Mouse (Mus musculus) midbrain, embryonic 13.5 days (tissue): ENCODE results near the gene Rora. TPM values are rescaled to one million over a fixed set of nuclear protein-coding genes. Genes with fewer than 3 reads are reported as not detected.

Experiments
- ATAC-seq: fragments of 200-750 bp; cut with Nextera tagmentation; 2 replicates; pipeline ENCODE4 v1.8.0; 2017; ENCODE audit warnings: mild to moderate bottlenecking, moderate TSS enrichment, moderate library complexity
- H3K27ac ChIP-seq: fragments of 300-500 bp; sonication (generic); 2 replicates; pipeline ENCODE4 v1.5.1; 2015; ENCODE audit warnings: inconsistent platforms, mild to moderate bottlenecking, moderate library complexity
- H3K27me3 ChIP-seq: fragments of 300-500 bp; sonication (generic); 2 replicates; pipeline ENCODE4 v1.6.1; 2015; ENCODE audit warnings: mild to moderate bottlenecking, inconsistent platforms
- H3K36me3 ChIP-seq: fragments of 300-500 bp; sonication (generic); 2 replicates; pipeline ENCODE4 v1.6.1; 2015; ENCODE audit warnings: mild to moderate bottlenecking, inconsistent platforms
- H3K4me1 ChIP-seq: fragments of 300-500 bp; sonication (generic); replicated peaks from 2 replicates; pipeline ENCODE4 v1.6.1; 2015; ENCODE audit warnings: inconsistent platforms
- H3K4me2 ChIP-seq: fragments of 300-500 bp; sonication (generic); replicated peaks from 2 replicates; pipeline ENCODE4 v1.6.1; 2015; ENCODE audit warnings: moderate library complexity, mild to moderate bottlenecking, inconsistent platforms
- H3K4me3 ChIP-seq: fragments of 300-500 bp; sonication (generic); replicated peaks from 2 replicates; pipeline ENCODE4 v1.5.1; 2015; ENCODE audit warnings: mild to moderate bottlenecking, inconsistent platforms
- H3K9ac ChIP-seq: fragments of 300-500 bp; sonication (generic); replicated peaks from 2 replicates; pipeline ENCODE4 v1.6.1; 2015; ENCODE audit warnings: mild to moderate bottlenecking, inconsistent platforms
- H3K9me3 ChIP-seq: fragments of 300-500 bp; sonication (generic); 2 replicates; pipeline ENCODE4 v1.6.1; 2016; ENCODE audit warnings: mild to moderate bottlenecking, inconsistent platforms
- WGBS: fragments of 180-500 bp; shearing (Covaris S2); methylation state at CpG from one replicate; pipeline ENCODE4 v1.1.7; 2015; 5-methylcytosine and 5-hydroxymethylcytosine counted together
- polyA plus RNA-seq: library from polyadenylated mRNA; unstranded; fragments of >200 nt; fragmentation: Nextera tagmentation; extraction: Ambion mirVana; gene quantifications from 2 replicates; pipeline ENCODE4 v1.2.1, GENCODE M21; 2015

Gene Rora
- polyA plus RNA-seq, 1 experiment from 2014 or later, result 21.0 TPM

DNA sequence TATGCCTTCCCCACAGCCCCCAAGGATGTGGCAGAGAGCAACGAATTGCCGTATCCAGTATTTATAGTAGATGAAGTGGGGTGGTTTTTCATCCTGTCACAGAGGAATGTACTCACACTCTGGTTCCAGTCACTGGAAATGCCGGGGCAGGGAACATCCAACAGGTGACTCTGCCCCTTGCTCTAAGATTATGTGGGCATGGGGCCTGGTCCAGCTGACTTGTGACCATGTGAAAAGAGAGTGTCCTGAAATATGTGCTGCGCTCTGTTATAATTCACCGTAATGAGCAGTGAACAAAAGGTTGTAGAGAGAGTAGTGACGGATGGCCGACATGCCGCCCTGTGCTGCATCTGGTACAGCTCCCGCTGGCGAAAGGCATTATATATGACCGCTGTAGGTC lies 282.0 kb downstream of the Rora start:
- no peaks in the 10 kb centered on the region for H3K36me3 ChIP-seq
- no peaks in the 10 kb centered on the region for H3K27me3 ChIP-seq
- no peak overlapping the region for H3K4me3 ChIP-seq
- no peak overlapping the region for H3K4me2 ChIP-seq
- WGBS, result 96% methylated on average over 11 of the region's 11 CpGs
- 0 out of 2 replicates have a peak, but pooled peaks cover 5% of the 10 kb centered on the region for H3K9me3 ChIP-seq
- no peak for ATAC-seq
- no peaks in the 10 kb centered on the region; the same call in 1 of the 2 replicates for H3K4me1 ChIP-seq
- no peak overlapping the region for H3K9ac ChIP-seq
- no peak overlapping the region for H3K27ac ChIP-seq

DNA sequence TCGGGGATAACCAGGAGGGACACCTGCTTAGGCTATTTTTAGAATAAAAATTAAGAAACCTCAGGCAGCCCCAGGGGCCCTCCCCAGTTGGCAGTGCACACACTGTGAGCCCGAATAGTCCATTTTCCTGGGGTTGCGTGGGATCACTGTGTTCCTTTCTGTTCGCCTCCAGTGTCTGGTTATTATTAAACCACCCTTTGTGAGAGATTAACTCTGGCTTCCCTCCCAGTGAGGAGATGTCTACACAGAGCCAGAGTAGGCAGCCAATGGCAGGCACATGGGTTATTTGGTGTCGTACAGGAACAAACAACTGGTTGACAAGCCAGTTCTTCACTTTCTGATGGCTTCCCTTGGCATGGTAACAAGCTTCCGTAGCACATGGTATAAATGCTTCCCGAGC lies 287.5 kb downstream of the Rora start:
- Histone ChIP-seq H3K4me2 (no peak overlapping the region), H3K4me1 (no peaks in the 10 kb centered on the region), H3K36me3 (no peaks in the 10 kb centered on the region), H3K4me3 (no peak overlapping the region), H3K9ac (no peak overlapping the region), H3K27ac (no peak overlapping the region), H3K27me3 (no peaks in the 10 kb centered on the region; the same call in 1 of the 2 replicates), H3K9me3 (0 out of 2 replicates have a peak, but pooled peaks cover 5% of the 10 kb centered on the region)
- no peak for ATAC-seq
- WGBS, result 67% methylated on average over 7 of the region's 7 CpGs

DNA sequence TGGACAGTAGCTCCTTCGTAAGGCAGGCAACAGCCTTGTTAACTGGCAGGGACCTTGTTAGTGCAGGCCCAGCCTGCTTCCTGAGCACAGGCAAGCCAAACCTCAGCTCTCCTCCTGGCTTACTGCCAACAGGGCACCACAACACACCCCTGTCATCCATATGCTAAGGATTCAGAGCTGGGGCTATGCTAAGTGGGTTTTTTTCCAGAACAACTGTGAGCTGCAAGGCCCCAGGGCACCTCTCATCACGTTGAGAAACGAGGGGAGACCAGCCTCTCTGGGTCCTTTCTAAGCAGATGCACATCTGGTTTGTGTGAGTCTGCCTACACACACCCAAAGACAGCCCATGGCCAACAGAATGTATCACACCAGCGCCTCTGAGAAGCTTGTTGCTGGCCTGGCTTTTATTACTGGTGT lies 289.0 kb downstream of the Rora start:
- Histone ChIP-seq H3K4me1 (0 out of 2 replicates have a peak, but pooled peaks cover 2% of the 10 kb centered on the region), H3K4me3 (no peak overlapping the region), H3K4me2 (no peak overlapping the region), H3K36me3 (no peaks in the 10 kb centered on the region), H3K27ac (no peak overlapping the region), H3K27me3 (no peaks in the 10 kb centered on the region; the same call in 1 of the 2 replicates), H3K9me3 (no peaks in the 10 kb centered on the region), H3K9ac (no peak overlapping the region)
- ATAC-seq, result no peak
- 74% methylated on average over 4 of the region's 4 CpGs for WGBS

DNA sequence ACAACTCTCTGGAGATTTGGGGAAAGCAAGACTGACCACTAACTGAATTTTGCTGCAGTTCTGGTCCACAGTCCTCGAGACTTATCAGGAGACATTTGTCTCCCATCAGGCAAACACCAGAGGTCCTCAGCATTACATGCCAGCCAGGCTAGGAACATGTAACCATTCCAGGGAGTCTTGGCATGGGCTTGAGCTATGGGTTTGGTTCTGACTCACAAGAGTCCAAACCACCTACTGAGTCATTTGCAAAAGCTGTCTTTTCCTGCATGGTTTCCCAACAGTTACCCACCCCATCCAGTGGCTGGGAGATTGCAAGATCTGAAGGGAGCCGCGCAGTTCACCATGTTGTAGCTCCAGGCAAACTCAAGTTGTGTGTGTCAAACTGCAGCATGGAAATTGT lies 290.4 kb downstream of the Rora start:
- no peak overlapping the region for H3K4me2 ChIP-seq
- no peak overlapping the region for H3K9ac ChIP-seq
- H3K9me3 ChIP-seq, result no peaks in the 10 kb centered on the region
- WGBS, result 95% methylated on average over 3 of the region's 3 CpGs
- no peak overlapping the region for H3K27ac ChIP-seq
- H3K4me1 ChIP-seq, result 0 out of 2 replicates have a peak, but pooled peaks cover 7% of the 10 kb centered on the region
- no peaks in the 10 kb centered on the region; the same call in 1 of the 2 replicates for H3K27me3 ChIP-seq
- H3K4me3 ChIP-seq, result no peak overlapping the region
- ATAC-seq, result no peak
- no peaks in the 10 kb centered on the region for H3K36me3 ChIP-seq

DNA sequence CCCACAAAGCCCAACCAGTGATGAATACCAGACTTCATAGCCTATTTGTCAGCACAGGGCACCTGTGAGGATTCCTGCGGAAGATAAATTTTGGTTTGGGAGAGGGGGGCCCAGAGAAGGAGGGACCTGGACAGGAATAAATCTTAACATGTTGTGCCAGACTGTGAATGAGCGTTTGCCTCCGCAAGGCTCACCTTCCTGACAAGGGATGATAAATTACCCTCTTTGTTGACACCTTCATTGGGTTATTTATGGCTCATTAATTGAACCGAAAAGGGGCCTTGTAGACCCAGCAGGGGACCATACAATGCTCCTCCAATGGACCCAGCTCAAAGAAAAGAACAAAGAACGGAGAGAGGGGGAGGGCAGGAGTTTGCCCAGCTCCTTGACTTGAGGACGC lies 294.1 kb downstream of the Rora start:
- Histone ChIP-seq H3K4me3 (no peak overlapping the region), H3K36me3 (no peaks in the 10 kb centered on the region), H3K4me2 (no peak overlapping the region), H3K27ac (no peak overlapping the region), H3K4me1 (0 out of 2 replicates have a peak, but pooled peaks cover 7% of the 10 kb centered on the region), H3K27me3 (no peaks in the 10 kb centered on the region; the same call in 1 of the 2 replicates), H3K9ac (no peak overlapping the region), H3K9me3 (no peaks in the 10 kb centered on the region)
- 16% methylated on average over 6 of the region's 6 CpGs for WGBS
- no peak for ATAC-seq

DNA sequence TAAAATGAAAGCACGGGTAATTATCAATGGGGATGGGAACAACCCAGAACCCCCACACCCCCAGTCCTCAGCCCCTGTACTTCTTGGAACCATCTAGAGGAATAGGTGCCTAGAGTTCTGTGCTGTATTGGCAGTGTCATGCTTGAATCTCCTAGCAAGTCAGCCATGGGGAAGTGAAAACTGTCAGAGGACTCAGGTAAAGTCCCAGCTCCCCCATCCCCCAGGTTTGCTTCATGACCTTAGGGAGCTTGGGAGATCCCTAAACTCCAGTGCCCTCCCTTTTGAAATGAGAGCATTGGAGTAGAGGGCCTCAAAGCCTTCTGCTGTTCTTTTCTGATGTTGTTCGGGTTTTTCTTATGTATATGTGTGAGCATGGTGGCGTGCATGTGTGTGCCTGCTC lies 294.6 kb downstream of the Rora start:
- 65% methylated on average over 3 of the region's 3 CpGs for WGBS
- no peaks in the 10 kb centered on the region for H3K36me3 ChIP-seq
- H3K4me1 ChIP-seq, result 0 out of 2 replicates have a peak, but pooled peaks cover 7% of the 10 kb centered on the region
- H3K4me2 ChIP-seq, result no peak overlapping the region
- ATAC-seq, result no peak
- no peak overlapping the region for H3K27ac ChIP-seq
- H3K9me3 ChIP-seq, result no peaks in the 10 kb centered on the region
- H3K9ac ChIP-seq, result no peak overlapping the region
- H3K27me3 ChIP-seq, result no peaks in the 10 kb centered on the region; the same call in 1 of the 2 replicates
- no peak overlapping the region for H3K4me3 ChIP-seq

DNA sequence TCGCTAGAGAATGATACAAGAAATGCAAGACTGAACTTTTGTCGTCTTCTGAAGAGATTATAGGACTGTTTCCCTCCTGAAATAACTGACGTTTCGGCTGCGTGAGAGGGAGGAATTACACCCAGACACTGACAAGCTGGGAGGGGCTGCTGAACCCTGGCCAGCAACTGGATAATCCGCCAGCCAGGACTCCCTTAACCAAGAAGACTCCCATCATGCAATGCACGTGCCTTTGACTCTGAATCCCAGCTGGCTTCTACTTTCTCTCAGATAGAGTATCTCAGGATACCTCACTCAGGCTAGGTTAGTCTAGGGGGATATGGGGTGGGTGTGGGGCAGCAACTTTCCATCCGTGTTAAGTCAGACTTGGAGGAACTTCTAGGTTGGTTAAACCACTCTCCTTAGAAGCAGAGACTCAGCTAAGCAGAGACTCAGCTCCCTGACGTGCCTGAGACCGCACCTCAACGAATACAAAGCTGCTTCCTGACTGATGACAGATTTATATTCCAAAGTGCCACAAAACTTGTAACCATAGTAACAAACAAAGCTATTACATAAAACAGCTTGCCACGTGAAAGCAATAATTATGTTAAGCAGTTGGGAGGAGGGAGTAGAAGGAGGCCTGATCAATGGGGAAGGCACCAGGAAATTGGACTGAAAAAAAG lies 302.8 kb downstream of the Rora start:
- Histone ChIP-seq H3K9ac (no peak overlapping the region), H3K36me3 (no peaks in the 10 kb centered on the region), H3K4me2 (no peak overlapping the region), H3K4me3 (no peak overlapping the region), H3K27me3 (no peaks in the 10 kb centered on the region), H3K9me3 (no peaks in the 10 kb centered on the region), H3K27ac (no peak overlapping the region), H3K4me1 (peaks cover 5% of the 10 kb centered on the region; the same call in 1 of the 2 replicates)
- ATAC-seq, result no peak
- WGBS, result 45% methylated on average over 12 of the region's 12 CpGs

DNA sequence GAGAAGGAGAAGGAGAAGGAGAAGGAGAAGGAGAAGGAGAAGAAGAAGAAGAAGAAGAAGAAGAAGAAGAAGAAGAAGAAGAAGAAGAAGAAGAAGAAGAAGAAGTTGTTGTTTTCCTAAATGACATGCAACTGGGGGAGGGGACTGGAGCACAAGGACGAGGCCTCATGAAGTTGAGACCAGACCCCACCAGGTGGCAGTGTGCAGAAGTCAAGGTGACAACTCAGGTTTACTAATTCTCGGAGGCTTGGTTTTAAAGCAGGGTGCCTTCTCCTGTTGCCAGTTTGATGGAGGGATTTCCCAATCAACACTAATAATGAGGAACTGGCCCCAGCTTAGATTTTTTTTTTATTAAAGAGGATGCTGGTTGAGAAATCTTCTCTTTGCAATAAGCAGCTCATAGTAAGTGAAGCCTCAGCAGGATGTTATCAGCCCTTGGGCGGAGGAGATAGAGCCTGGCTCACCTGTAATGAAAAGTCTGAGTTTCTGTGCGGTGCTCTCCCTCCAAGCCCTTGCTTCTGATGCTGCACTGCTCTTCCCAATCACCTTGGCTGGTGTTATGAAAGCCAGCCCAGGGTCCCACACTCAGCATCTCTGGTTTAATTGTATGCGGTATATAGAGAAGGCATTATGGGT lies 303.5 kb downstream of the Rora start:
- Histone ChIP-seq H3K9me3 (no peaks in the 10 kb centered on the region), H3K27me3 (no peaks in the 10 kb centered on the region), H3K4me3 (no peak overlapping the region), H3K27ac (no peak overlapping the region), H3K36me3 (no peaks in the 10 kb centered on the region), H3K9ac (no peak overlapping the region), H3K4me1 (peaks cover 5% of the 10 kb centered on the region; the same call in 1 of the 2 replicates), H3K4me2 (no peak overlapping the region)
- WGBS, result 61% methylated on average over 5 of the region's 5 CpGs
- ATAC-seq, result no peak

DNA sequence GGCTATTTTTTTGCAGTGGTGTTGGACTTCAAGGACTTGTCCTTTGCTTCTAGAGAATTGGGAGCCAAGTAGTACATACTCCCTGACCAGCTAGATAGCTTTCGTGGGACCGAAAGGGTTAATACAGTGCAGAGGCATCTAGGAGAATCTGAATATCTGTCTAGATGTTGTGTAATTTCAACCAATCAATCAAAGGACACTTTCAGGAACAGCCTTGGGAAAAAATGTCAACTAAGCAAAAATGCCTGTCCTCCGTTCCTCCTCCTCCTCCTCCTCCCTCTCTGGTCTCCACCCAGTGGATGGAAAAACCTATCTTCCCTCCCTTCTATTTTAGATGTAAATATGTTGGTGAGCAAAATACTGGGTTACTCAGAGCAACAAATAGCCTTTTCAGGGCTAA lies 304.2 kb downstream of the Rora start:
- WGBS, result 91% methylated on average over 3 of the region's 3 CpGs
- Histone ChIP-seq H3K9ac (no peak overlapping the region), H3K4me2 (no peak overlapping the region), H3K9me3 (no peaks in the 10 kb centered on the region), H3K27ac (no peak overlapping the region), H3K27me3 (no peaks in the 10 kb centered on the region), H3K4me1 (peaks cover 5% of the 10 kb centered on the region; the same call in 1 of the 2 replicates), H3K36me3 (no peaks in the 10 kb centered on the region), H3K4me3 (no peak overlapping the region)
- ATAC-seq, result no peak

DNA sequence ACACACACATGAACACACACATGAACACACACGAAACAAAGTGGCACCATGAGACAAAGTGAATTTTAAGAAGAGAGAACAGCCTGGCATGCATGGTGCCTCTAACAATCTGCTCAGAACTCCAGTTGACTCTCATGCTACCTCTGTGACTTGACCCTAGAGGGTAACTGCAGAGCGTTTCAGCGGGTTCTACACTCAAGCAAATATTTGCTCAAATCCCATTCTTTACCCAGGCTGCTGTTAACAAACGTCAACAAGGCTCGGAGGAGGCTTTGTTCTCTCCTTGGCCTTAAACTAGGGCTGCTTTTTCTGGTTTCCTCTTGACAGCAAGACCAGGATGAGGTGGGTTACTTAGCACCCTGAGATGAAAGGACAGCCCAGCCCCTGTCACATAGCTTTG lies 305.3 kb downstream of the Rora start:
- ATAC-seq, result no peak
- H3K36me3 ChIP-seq, result no peaks in the 10 kb centered on the region
- no peak overlapping the region for H3K4me3 ChIP-seq
- peaks cover 5% of the 10 kb centered on the region; the same call in 1 of the 2 replicates for H3K4me1 ChIP-seq
- 68% methylated on average over 5 of the region's 5 CpGs for WGBS
- no peak overlapping the region for H3K4me2 ChIP-seq
- H3K9me3 ChIP-seq, result no peaks in the 10 kb centered on the region
- H3K9ac ChIP-seq, result no peak overlapping the region
- H3K27me3 ChIP-seq, result no peaks in the 10 kb centered on the region
- no peak overlapping the region for H3K27ac ChIP-seq

DNA sequence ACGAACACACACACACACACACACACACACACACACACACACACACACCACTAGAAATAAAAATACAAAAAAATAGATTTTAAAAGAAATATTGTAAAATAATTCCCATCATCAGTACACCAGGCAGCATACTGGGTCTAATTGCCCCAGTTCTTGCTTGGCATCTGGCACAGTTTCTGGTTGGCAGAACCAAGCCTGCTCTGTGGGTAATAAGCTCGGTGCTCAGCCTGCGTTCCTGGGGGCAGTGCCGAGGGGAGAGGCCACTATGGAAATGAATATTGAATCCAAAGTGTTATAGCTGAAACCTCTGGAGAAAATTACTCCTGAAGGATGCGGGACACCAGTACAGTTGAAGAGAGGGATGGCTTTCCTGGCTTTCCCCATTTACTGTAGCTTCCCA lies 310.3 kb downstream of the Rora start:
- no peaks in the 10 kb centered on the region for H3K9me3 ChIP-seq
- no peak overlapping the region for H3K9ac ChIP-seq
- H3K4me2 ChIP-seq, result no peak overlapping the region
- WGBS, result 81% methylated on average over 5 of the region's 5 CpGs
- no peaks in the 10 kb centered on the region for H3K36me3 ChIP-seq
- ATAC-seq, result no peak
- H3K27ac ChIP-seq, result no peak overlapping the region
- H3K4me3 ChIP-seq, result no peak overlapping the region
- H3K4me1 ChIP-seq, result peaks cover 9% of the 10 kb centered on the region; the same call in 1 of the 2 replicates
- no peaks in the 10 kb centered on the region for H3K27me3 ChIP-seq

DNA sequence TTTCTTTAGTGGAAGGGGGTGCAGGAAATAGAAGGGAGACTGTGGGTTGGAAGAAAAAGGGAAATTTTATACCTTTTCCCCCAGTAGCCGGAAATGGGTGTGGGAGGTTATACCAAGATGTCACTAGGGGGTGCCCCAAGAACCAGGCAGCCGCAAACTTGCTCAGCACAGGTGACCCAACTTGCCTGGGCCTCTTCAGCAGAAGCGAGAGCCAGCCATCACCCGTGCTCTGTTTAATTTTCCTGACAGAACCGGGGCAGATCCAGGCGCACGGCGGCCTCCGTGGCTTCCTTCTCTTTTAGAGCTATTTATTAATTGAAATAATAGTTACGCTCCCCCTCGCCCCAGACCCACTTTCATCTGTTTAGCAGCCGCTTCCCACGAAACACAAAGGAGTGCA lies 313.0 kb downstream of the Rora start:
- Histone ChIP-seq H3K4me3 (no peak overlapping the region), H3K9ac (no peak overlapping the region), H3K27me3 (0 out of 2 replicates have a peak, but pooled peaks cover 5% of the 10 kb centered on the region), H3K4me2 (peak overlapping the region; percentile 26), H3K27ac (no peak overlapping the region), H3K36me3 (no peaks in the 10 kb centered on the region), H3K4me1 (peaks cover 9% of the 10 kb centered on the region; the same call in 1 of the 2 replicates), H3K9me3 (no peaks in the 10 kb centered on the region)
- ATAC-seq, result no peak
- WGBS, result 31% methylated on average over 13 of the region's 13 CpGs
